Mouse (Mus musculus) stomach, embryonic 16.5 days (tissue): ENCODE results near the gene Pde1c. TPM values are rescaled to one million over a fixed set of nuclear protein-coding genes. Genes with fewer than 3 reads are reported as not detected.
A peak's percentile ranks its signal among the peaks of the same experiment; 100 is the strongest.

Experiments used
- ATAC-seq: fragments of 200-750 bp; cut with Nextera tagmentation; 2 replicates; pipeline ENCODE4 v1.8.0; 2017; ENCODE audit warnings: moderate number of reproducible peaks, moderate TSS enrichment; ENCODE audit not compliant: insufficient read depth, low FRiP score
- H3K27ac ChIP-seq: fragments of 300-500 bp; sonication (generic); 2 replicates; pipeline ENCODE4 v1.5.1; 2014; ENCODE audit warnings: low read length
- H3K27me3 ChIP-seq: fragments of 300-500 bp; sonication (generic); 2 replicates; pipeline ENCODE4 v1.6.1; 2014; ENCODE audit warnings: low read length, control low read depth, mixed read lengths; ENCODE audit not compliant: control insufficient read depth, insufficient read depth
- H3K36me3 ChIP-seq: fragments of 300-500 bp; sonication (generic); 2 replicates; pipeline ENCODE4 v1.6.1; 2014; ENCODE audit warnings: low read length; ENCODE audit not compliant: control insufficient read depth, insufficient read depth
- H3K4me1 ChIP-seq: fragments of 300-500 bp; sonication (generic); 2 replicates; pipeline ENCODE4 v1.6.1; 2014; ENCODE audit warnings: low read length, control low read depth, mixed read lengths; ENCODE audit not compliant: control insufficient read depth, insufficient read depth
- H3K4me2 ChIP-seq: fragments of 300-500 bp; sonication (generic); 2 replicates; pipeline ENCODE4 v1.6.1; 2014; ENCODE audit warnings: low read depth, low read length, mixed read lengths
- H3K4me3 ChIP-seq: fragments of 300-500 bp; sonication (generic); replicated peaks from 2 replicates; pipeline ENCODE4 v1.5.1; 2014; ENCODE audit warnings: mild to moderate bottlenecking, low read length
- H3K9ac ChIP-seq: fragments of 300-500 bp; sonication (generic); 2 replicates; pipeline ENCODE4 v1.6.1; 2014; ENCODE audit warnings: low read length
- H3K9me3 ChIP-seq: fragments of 300-500 bp; sonication (generic); replicated peaks from 2 replicates; pipeline ENCODE4 v1.6.1; 2016; ENCODE audit warnings: low read length, control low read depth; ENCODE audit not compliant: control insufficient read depth
- WGBS: fragments of 180-500 bp; shearing (Covaris S2); extraction: QIAGEN DNeasy Blood & Tissue Kit; methylation state at CpG from one replicate; pipeline ENCODE4 v1.1.7; 2014; 5-methylcytosine and 5-hydroxymethylcytosine counted together
- polyA plus RNA-seq: library from polyadenylated mRNA; unstranded; fragments of >200 nt; fragmentation: Nextera tagmentation; extraction: Ambion mirVana; gene quantifications from 2 replicates; pipeline ENCODE4 v1.2.1, GENCODE M21; 2015

Pde1c gene
- polyA plus RNA-seq, 1 experiment from 2014 or later = 2.7 TPM

DNA sequence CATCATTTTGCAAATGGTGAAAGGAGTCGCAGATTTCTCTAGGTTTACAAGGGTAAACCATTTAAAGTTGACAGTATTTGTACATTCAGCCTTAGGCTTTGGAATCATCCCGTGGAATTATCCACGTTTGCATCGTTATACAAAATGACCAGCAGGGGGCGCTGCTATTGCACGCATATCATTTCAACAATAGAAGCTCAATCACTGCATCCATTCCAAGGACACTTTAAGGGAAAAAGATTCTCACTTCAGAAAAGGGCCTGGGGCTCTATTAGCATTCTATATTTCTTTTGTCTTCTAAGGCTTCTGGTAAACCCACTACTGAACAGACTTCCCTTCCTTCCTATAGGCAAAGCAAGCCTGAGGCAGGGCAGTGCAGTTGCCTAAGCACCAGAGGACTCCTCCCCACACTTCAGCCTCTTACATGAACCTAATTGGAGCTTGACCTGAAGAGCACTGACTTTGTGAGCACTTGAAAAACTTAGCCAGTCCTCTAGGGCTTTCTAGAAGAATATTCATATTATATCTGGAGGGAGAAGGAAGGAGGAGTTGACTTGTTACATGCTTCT is 87.9 kb downstream of the Pde1c start:
- 2% methylated on average over 6 of the region's 6 CpGs for WGBS
- no peak overlapping the region for H3K4me2 ChIP-seq
- no peaks in the 10 kb centered on the region for H3K27me3 ChIP-seq
- H3K4me3 ChIP-seq = no peak overlapping the region
- ATAC-seq = peak; percentile 21; the same call in 1 of the 2 replicates
- H3K27ac ChIP-seq = no peak overlapping the region
- no peaks in the 10 kb centered on the region for H3K36me3 ChIP-seq
- H3K9ac ChIP-seq = no peak overlapping the region
- no peaks in the 10 kb centered on the region for H3K9me3 ChIP-seq
- no peaks in the 10 kb centered on the region for H3K4me1 ChIP-seq

DNA sequence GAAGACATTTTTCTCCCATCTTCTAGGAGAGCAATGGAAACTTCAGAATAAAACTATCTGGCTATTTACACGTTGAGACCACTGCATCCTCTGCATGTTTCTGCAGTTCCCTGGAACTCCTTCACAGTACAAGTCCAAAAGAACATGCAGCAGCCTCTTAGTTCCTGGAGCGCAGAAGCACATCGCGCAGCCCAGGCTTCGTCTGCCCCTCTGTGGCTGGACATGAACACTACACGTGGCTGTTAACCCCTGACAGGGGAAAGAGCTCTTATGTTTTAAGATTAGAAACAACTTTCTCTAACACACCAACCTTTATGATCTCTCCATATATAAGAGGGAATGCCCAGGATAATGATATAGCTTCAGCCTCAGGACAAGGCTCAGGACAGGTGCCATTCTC is 92.3 kb downstream of the Pde1c start:
- Histone ChIP-seq H3K9me3 (no peaks in the 10 kb centered on the region), H3K36me3 (no peaks in the 10 kb centered on the region), H3K4me2 (no peak overlapping the region), H3K4me1 (no peaks in the 10 kb centered on the region), H3K27me3 (no peaks in the 10 kb centered on the region), H3K27ac (no peak overlapping the region), H3K9ac (no peak overlapping the region), H3K4me3 (no peak overlapping the region)
- 24% methylated on average over 6 of the region's 6 CpGs for WGBS
- ATAC-seq = no peak

DNA sequence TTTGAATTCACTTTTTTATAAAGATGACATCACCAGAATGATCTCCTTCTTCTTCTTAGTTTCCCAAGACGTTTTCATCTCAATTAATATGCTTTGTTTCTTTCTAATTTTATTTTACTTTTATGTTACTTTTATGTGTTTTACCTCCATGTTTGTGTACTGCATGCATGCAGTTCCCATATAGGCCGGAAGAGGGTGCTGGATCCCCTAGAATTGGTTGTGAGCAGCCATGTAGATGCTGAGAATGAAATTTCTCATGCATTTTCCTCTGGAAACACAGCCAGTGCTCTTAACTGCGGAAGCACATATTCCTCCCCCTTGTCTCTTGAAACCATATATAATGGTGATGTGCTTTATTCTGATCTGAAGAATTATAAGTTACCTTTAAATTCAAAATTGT is 110.8 kb downstream of the Pde1c start:
- H3K4me2 ChIP-seq = no peak overlapping the region
- H3K9me3 ChIP-seq = no peaks in the 10 kb centered on the region
- 45% methylated on average over 3 of the region's 3 CpGs for WGBS
- ATAC-seq = no peak
- H3K9ac ChIP-seq = no peak overlapping the region
- no peaks in the 10 kb centered on the region for H3K4me1 ChIP-seq
- H3K27ac ChIP-seq = no peak overlapping the region
- H3K27me3 ChIP-seq = no peaks in the 10 kb centered on the region
- no peaks in the 10 kb centered on the region for H3K36me3 ChIP-seq
- H3K4me3 ChIP-seq = no peak overlapping the region

DNA sequence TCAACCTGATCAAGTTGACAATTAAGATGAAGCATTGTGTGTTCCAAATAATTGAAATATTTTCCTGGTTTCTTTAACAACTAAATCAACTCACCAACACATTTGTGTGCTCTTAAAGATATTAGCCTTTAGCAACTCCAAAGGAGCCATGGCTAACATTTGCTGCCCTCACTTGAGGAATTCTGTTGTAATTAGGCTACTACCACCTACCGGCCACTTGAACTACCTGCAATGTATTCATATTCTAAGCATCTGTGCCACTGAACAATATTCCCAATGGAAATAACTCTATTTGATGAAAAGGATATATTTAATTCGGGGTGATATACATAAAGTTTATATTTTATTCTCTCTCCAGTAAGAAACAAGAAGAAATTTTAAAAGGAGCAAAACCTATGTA is 121.0 kb downstream of the Pde1c start:
- H3K4me3 ChIP-seq = no peak overlapping the region
- no peaks in the 10 kb centered on the region for H3K27me3 ChIP-seq
- no peaks in the 10 kb centered on the region for H3K4me1 ChIP-seq
- no peak overlapping the region for H3K4me2 ChIP-seq
- no peaks in the 10 kb centered on the region for H3K36me3 ChIP-seq
- H3K9me3 ChIP-seq = no peaks in the 10 kb centered on the region
- 19% methylated on average over 2 of the region's 2 CpGs for WGBS
- no peak for ATAC-seq
- H3K9ac ChIP-seq = no peak overlapping the region
- no peak overlapping the region for H3K27ac ChIP-seq

DNA sequence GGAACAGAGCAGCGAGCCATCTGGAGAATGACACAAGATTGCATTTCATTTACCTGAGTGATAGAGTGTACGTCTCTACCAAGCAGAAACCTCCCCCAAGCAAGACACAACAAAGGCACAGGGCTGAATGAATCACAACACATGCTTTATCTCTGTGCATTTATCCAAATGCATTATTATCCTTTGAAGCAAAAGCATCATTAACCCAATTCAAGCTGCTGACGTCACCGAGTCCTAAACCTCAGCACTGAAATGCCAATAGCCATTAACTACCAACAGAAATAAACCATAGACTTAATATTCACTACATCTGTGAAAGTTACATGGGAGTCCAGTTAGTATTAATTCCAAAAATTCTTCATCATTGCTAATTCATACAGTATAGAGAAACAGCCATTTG is 127.4 kb downstream of the Pde1c start:
- H3K4me3 ChIP-seq = no peak overlapping the region
- H3K9ac ChIP-seq = no peak overlapping the region
- WGBS = 88% methylated on average over 4 of the region's 4 CpGs
- no peaks in the 10 kb centered on the region for H3K4me1 ChIP-seq
- H3K27ac ChIP-seq = no peak overlapping the region
- no peaks in the 10 kb centered on the region for H3K27me3 ChIP-seq
- no peak overlapping the region for H3K4me2 ChIP-seq
- ATAC-seq = no peak
- H3K36me3 ChIP-seq = no peaks in the 10 kb centered on the region
- no peaks in the 10 kb centered on the region for H3K9me3 ChIP-seq

DNA sequence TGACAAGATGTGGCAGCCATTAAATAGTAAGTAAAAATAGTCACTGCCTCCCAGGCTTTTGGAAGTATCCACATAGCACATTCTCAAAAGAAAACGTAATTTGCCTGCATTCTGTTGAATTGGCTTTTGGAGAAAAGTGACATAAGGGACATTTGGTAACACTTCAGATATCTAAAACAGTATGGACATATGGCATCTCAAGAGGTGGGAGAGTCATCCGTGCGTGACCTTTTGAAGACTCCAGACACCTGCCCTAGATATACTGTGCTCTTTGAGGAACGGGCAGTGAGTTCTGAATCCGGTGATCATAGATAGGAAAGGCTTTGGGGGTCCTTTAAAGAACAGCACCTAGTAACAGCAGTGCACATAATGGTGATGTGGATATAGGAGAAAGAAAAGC is 143.1 kb downstream of the Pde1c start:
- ATAC-seq = no peak
- Histone ChIP-seq H3K27me3 (no peaks in the 10 kb centered on the region), H3K27ac (no peak overlapping the region), H3K9ac (no peak overlapping the region), H3K4me2 (no peak overlapping the region), H3K36me3 (no peaks in the 10 kb centered on the region), H3K4me3 (no peak overlapping the region), H3K9me3 (no peaks in the 10 kb centered on the region), H3K4me1 (no peaks in the 10 kb centered on the region)
- 78% methylated on average over 5 of the region's 5 CpGs for WGBS

DNA sequence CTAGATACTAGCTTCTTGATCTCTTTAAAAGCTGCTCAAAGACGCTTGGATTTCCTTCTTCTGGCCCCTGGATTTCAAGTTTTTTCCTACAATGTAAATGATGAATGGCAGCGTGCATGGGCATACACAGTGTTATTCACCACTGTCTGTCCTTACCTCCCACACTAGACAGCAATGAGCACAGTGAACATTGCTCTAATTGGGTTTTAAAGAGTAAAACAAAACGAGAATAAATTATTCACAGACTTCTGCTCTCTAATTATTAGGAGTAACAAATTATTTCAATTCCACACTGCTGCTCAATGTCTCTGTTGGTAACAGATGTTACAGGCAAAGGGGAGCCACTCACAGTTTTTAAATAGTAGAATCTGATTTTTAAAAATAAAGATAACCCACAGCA is 146.0 kb downstream of the Pde1c start:
- Histone ChIP-seq H3K4me2 (no peak overlapping the region), H3K27ac (no peak overlapping the region), H3K27me3 (no peaks in the 10 kb centered on the region), H3K36me3 (no peaks in the 10 kb centered on the region), H3K4me1 (no peaks in the 10 kb centered on the region), H3K4me3 (no peak overlapping the region), H3K9me3 (no peaks in the 10 kb centered on the region), H3K9ac (no peak overlapping the region)
- 73% methylated on average over 3 of the region's 3 CpGs for WGBS
- ATAC-seq = no peak

DNA sequence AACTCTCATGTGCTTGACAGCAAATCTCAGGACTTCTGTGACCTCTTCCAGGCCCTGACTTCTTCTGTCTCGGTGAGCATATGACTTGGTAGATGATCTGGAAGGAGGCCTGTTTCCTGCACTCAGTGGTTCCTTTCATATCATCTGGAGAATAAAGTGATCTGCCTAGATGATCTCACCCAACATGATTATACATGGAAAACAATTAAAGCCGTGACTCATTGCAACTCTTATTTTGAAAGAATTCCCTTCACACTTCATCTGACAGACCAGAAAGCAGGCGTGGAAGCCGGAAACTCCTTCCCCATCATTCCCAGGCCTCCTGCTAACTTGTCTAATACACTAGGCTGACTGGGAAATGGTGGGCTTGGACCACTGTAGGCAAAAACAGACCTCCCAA is 152.7 kb downstream of the Pde1c start:
- Histone ChIP-seq H3K27me3 (no peaks in the 10 kb centered on the region), H3K36me3 (no peaks in the 10 kb centered on the region), H3K9ac (no peak overlapping the region), H3K4me1 (no peaks in the 10 kb centered on the region), H3K4me2 (no peak overlapping the region), H3K9me3 (no peaks in the 10 kb centered on the region), H3K4me3 (no peak overlapping the region), H3K27ac (no peak overlapping the region)
- ATAC-seq = no peak
- 76% methylated on average over 4 of the region's 4 CpGs for WGBS

DNA sequence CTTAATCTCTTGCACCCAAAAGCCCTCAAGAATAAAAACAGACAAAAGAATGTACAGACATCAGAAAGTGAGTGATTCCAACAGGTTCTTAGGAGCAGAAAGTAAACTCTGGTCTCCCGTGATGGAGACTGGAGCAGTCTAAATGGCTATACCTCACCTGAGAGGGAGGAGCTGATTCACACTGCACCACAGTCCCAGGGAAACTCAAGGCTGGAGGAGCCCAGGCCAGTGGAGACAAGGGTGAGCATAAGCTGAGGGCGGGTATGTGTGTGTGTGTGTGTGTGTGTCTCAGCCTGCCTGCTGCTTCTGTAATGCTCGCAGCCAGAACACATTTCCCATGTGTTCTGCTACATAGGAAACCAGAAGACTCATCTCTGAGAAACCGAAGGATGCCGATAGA is 179.7 kb downstream of the Pde1c start:
- no peak overlapping the region for H3K9ac ChIP-seq
- H3K4me2 ChIP-seq = no peak overlapping the region
- H3K27me3 ChIP-seq = no peaks in the 10 kb centered on the region
- H3K27ac ChIP-seq = no peak overlapping the region
- WGBS = 66% methylated on average over 5 of the region's 5 CpGs
- H3K9me3 ChIP-seq = no peaks in the 10 kb centered on the region
- no peak for ATAC-seq
- no peaks in the 10 kb centered on the region for H3K4me1 ChIP-seq
- no peaks in the 10 kb centered on the region for H3K36me3 ChIP-seq
- no peak overlapping the region for H3K4me3 ChIP-seq

DNA sequence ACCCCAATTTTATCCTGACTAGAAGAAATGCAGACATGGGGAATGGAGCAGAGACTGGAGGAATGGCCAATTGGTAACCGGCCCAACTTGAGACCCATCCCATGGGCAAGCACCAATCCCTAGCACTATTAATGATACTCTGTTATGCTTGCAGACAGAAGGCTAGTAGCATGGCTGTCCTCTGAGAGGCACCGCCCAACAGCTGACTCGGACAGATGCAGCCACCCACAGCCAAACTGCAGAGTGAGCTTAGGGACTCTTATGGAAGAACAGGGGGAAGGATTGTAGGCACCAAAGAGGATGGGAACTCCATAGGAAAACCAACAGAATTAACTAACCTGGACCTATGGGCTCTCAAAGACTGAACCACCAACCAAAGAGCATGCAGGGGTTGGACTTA is 192.5 kb downstream of the Pde1c start:
- H3K9ac ChIP-seq = no peak overlapping the region
- no peak overlapping the region for H3K27ac ChIP-seq
- no peaks in the 10 kb centered on the region for H3K9me3 ChIP-seq
- no peaks in the 10 kb centered on the region for H3K4me1 ChIP-seq
- no peak overlapping the region for H3K4me3 ChIP-seq
- no peak for ATAC-seq
- no peak overlapping the region for H3K4me2 ChIP-seq
- WGBS = 83% methylated on average over 3 of the region's 3 CpGs
- H3K36me3 ChIP-seq = no peaks in the 10 kb centered on the region
- H3K27me3 ChIP-seq = no peaks in the 10 kb centered on the region
